Mouse (Mus musculus) MEL (cell line): Measurements from ENCODE around the gene Mdc1. TPM values are rescaled to one million over a fixed set of nuclear protein-coding genes. Genes with fewer than 3 reads are reported as not detected.
A peak's percentile ranks its signal among the peaks of the same experiment; 100 is the strongest.

Source experiments
- DNase-seq: peaks from one replicate; pipeline ENCODE4 v3.0.0; 2011; ENCODE audit warnings: low read depth, low spot score
- H3K27ac ChIP-seq: 2 replicates; pipeline ENCODE4 v1.5.1; 2012; ENCODE audit warnings: low read depth, mild to moderate bottlenecking, control low read depth, low read length, moderate library complexity; ENCODE audit not compliant: control insufficient read depth
- H3K27me3 ChIP-seq, 2 experiments: fragments of 150-350 bp in 1 of 2; sonication (generic) in 1 of 2; 2 replicates each; pipeline ENCODE4 v1.6.1; 2012; ENCODE audit warnings: low read length in 2 of 2, mild to moderate bottlenecking in 2 of 2, improper control_type of control experiment in 1 of 2, moderate library complexity in 1 of 2; ENCODE audit not compliant: insufficient read depth in 2 of 2, control insufficient read depth in 1 of 2
- H3K36me3 ChIP-seq, 2 experiments: 2 replicates each; pipeline ENCODE4 v1.6.1; 2012 to 2014; ENCODE audit warnings: low read length in 2 of 2, improper control_type of control experiment in 1 of 2, inconsistent platforms in 1 of 2, mild to moderate bottlenecking in 1 of 2; ENCODE audit not compliant: insufficient read depth in 2 of 2, control insufficient read depth in 1 of 2
- H3K4me1 ChIP-seq, 2 experiments: fragments of 150-350 bp in 1 of 2; sonication (generic) in 1 of 2; 2 replicates each; pipeline ENCODE4 v1.6.1; 2012; ENCODE audit warnings: low read length in 2 of 2, improper control_type of control experiment in 1 of 2, mild to moderate bottlenecking in 1 of 2; ENCODE audit not compliant: insufficient read depth in 2 of 2, control insufficient read depth in 1 of 2
- H3K4me3 ChIP-seq, 2 experiments: fragments of 150-350 bp in 1 of 2; sonication (generic) in 1 of 2; 2 replicates each; pipeline ENCODE4 v1.5.1; 2012; ENCODE audit warnings: low read depth in 2 of 2, low read length in 2 of 2, mild to moderate bottlenecking in 2 of 2, moderate library complexity in 2 of 2, control low read depth in 1 of 2, improper control_type of control experiment in 1 of 2; ENCODE audit not compliant: control insufficient read depth in 1 of 2, insufficient read depth in 1 of 2
- H3K79me2 ChIP-seq: 2 replicates; pipeline ENCODE4 v1.6.1; 2012; ENCODE audit warnings: mild to moderate bottlenecking, low read length, moderate library complexity; ENCODE audit not compliant: control insufficient read depth, poor library complexity, insufficient read depth
- H3K9ac ChIP-seq: 2 replicates; pipeline ENCODE4 v1.6.1; 2012; ENCODE audit warnings: low read depth, mild to moderate bottlenecking, control low read depth, low read length, moderate library complexity; ENCODE audit not compliant: control insufficient read depth, poor library complexity, severe bottlenecking
- H3K9me3 ChIP-seq: fragments of 150-350 bp; sonication (generic); replicated peaks from 2 replicates; pipeline ENCODE4 v1.6.1; 2012; ENCODE audit warnings: mild to moderate bottlenecking, low read length, improper control_type of control experiment, moderate library complexity; ENCODE audit not compliant: insufficient read depth
- BHLHE40 ChIP-seq: IDR thresholded peaks from 2 replicates; pipeline ENCODE4 v1.6.1; 2012; ENCODE audit warnings: low read depth, mild to moderate bottlenecking, inconsistent platforms, low read length, improper control_type of control experiment, borderline replicate concordance
- CHD1 ChIP-seq: IDR thresholded peaks from 2 replicates; pipeline ENCODE4 v1.6.1; 2012; ENCODE audit warnings: low read depth, mild to moderate bottlenecking, inconsistent platforms, low read length, improper control_type of control experiment
- CHD2 ChIP-seq: IDR thresholded peaks from 2 replicates; pipeline ENCODE4 v1.6.1; 2011; ENCODE audit warnings: low read length, improper control_type of control experiment
- ELF1 ChIP-seq: IDR thresholded peaks from 2 replicates; pipeline ENCODE4 v1.6.1; 2014; ENCODE audit warnings: low read depth, mild to moderate bottlenecking, inconsistent platforms, low read length, improper control_type of control experiment, moderate library complexity
- EP300 ChIP-seq, 2 experiments: IDR thresholded peaks; 2 replicates each; pipeline ENCODE4 v1.6.1; 2011; ENCODE audit warnings: improper control_type of control experiment in 2 of 2, low read length in 2 of 2, low read depth in 1 of 2, mild to moderate bottlenecking in 1 of 2
- ETS1 ChIP-seq: IDR thresholded peaks from 2 replicates; pipeline ENCODE4 v1.6.1; 2012; ENCODE audit warnings: low read depth, mild to moderate bottlenecking, inconsistent platforms, low read length, improper control_type of control experiment, moderate library complexity
- HCFC1 ChIP-seq: IDR thresholded peaks from 2 replicates; pipeline ENCODE4 v1.6.1; 2012; ENCODE audit warnings: low read depth, mild to moderate bottlenecking, inconsistent platforms, low read length, improper control_type of control experiment, moderate library complexity
- MAFK ChIP-seq: IDR thresholded peaks from 2 replicates; pipeline ENCODE4 v1.6.1; 2011; ENCODE audit warnings: low read depth, mild to moderate bottlenecking, low read length, improper control_type of control experiment, borderline replicate concordance
- MAZ ChIP-seq: IDR thresholded peaks from 2 replicates; pipeline ENCODE4 v1.6.1; 2012; ENCODE audit warnings: low read depth, mild to moderate bottlenecking, inconsistent platforms, low read length, improper control_type of control experiment
- MXI1 ChIP-seq: IDR thresholded peaks from 2 replicates; pipeline ENCODE4 v1.6.1; 2011; ENCODE audit warnings: mild to moderate bottlenecking, low read depth, low read length, improper control_type of control experiment
- MYC ChIP-seq: IDR thresholded peaks from 2 replicates; pipeline ENCODE4 v1.6.1; 2011; ENCODE audit warnings: low read depth, mild to moderate bottlenecking, low read length, improper control_type of control experiment, moderate library complexity
- NELFE ChIP-seq: IDR thresholded peaks from 2 replicates; pipeline ENCODE4 v1.6.1; 2011; ENCODE audit warnings: low read depth, low read length, improper control_type of control experiment
- POLR2A ChIP-seq, 2 experiments: IDR thresholded peaks; 2 replicates each; pipeline ENCODE4 v1.6.1; 2011 to 2012; ENCODE audit warnings: low read length in 2 of 2, mild to moderate bottlenecking in 2 of 2, control low read depth in 1 of 2, improper control_type of control experiment in 1 of 2, low read depth in 1 of 2, moderate library complexity in 1 of 2; ENCODE audit not compliant: control insufficient read depth in 1 of 2, insufficient read depth in 1 of 2, poor library complexity in 1 of 2
- RAD21 ChIP-seq: IDR thresholded peaks from 2 replicates; pipeline ENCODE4 v1.6.1; 2011; ENCODE audit warnings: mild to moderate bottlenecking, low read depth, low read length, improper control_type of control experiment
- RCOR1 ChIP-seq: IDR thresholded peaks from 2 replicates; pipeline ENCODE4 v1.6.1; 2012; ENCODE audit warnings: low read depth, mild to moderate bottlenecking, inconsistent platforms, low read length, improper control_type of control experiment
- TAL1 ChIP-seq: IDR thresholded peaks from 2 replicates; pipeline ENCODE4 v1.6.1; 2012; ENCODE audit warnings: mild to moderate bottlenecking, inconsistent platforms, low read length, moderate library complexity, mixed read lengths
- TBP ChIP-seq: IDR thresholded peaks from 2 replicates; pipeline ENCODE4 v1.8.0; 2011; ENCODE audit warnings: low read depth, low read length, improper control_type of control experiment
- USF1 ChIP-seq: IDR thresholded peaks from 2 replicates; pipeline ENCODE4 v1.6.1; 2014; ENCODE audit warnings: low read depth, mild to moderate bottlenecking, inconsistent platforms, low read length, improper control_type of control experiment, moderate library complexity
- ZKSCAN1 ChIP-seq: IDR thresholded peaks from 2 replicates; pipeline ENCODE4 v1.6.1; 2012; ENCODE audit warnings: low read depth, mild to moderate bottlenecking, inconsistent platforms, low read length, improper control_type of control experiment, moderate library complexity
- ZMIZ1 ChIP-seq: IDR thresholded peaks from 2 replicates; pipeline ENCODE4 v1.6.1; 2012; ENCODE audit warnings: low read depth, mild to moderate bottlenecking, inconsistent platforms, low read length, improper control_type of control experiment, moderate library complexity
- ZNF384 ChIP-seq: IDR thresholded peaks from 2 replicates; pipeline ENCODE4 v1.6.1; 2012; ENCODE audit warnings: low read depth, mild to moderate bottlenecking, inconsistent platforms, low read length, improper control_type of control experiment
- polyA plus RNA-seq, 2 experiments: library from polyadenylated mRNA; stranded (reverse) in 1 of 2; unstranded in 1 of 2; fragments of >175 nt in 1 of 2; fragments of >200 nt in 1 of 2; gene quantifications; 2 replicates each; pipeline versions ENCODE4 v1.2.1 to v1.2.4; 2012; ENCODE audit warnings: low replicate concordance in 2 of 2, low read depth in 1 of 2; ENCODE audit not compliant: insufficient read length in 2 of 2, insufficient read depth in 1 of 2, missing spikeins in 1 of 2
- total RNA-seq: library from RNA; depleted of rRNA; stranded (reverse); fragments of 300-350 nt; gene quantifications from 2 replicates; pipeline ENCODE4 v1.2.3, GENCODE M21; 2012

The Mdc1 gene
- total and polyA plus RNA-seq, 3 experiments, result 15.0 to 77.9 (median 46.6) TPM

- Histone ChIP-seq H3K36me3 (peaks cover 0 to 14% of the 10 kb centered on the region in 2 experiments; a peak in 2 of 4 replicates), H3K9ac (peak overlapping the region; percentile 52), H3K27ac (peak overlapping the region; percentile 88), H3K27me3 (no peaks in the 10 kb centered on the region), H3K4me3 (peak overlapping the region; percentile 21 to 42), H3K4me1 (peaks cover 2 to 18% of the 10 kb centered on the region in 2 experiments; a peak in 3 of 4 replicates), H3K79me2 (peaks cover 18% of the 10 kb centered on the region), H3K9me3 (no peaks in the 10 kb centered on the region)
- DNase-seq, result peak; percentile 91
- TF ChIP-seq RCOR1, result 0 out of 2 replicates have a peak, but pooled peaks have one; percentile 7
- TF ChIP-seq CHD1, result 0 out of 2 replicates have a peak, but pooled peaks have one; percentile 70
- TF ChIP-seq POLR2A (IDR thresholded peaks at IDR 0.05; ENCODE audit: control insufficient read depth in 1 of 2, insufficient read depth in 1 of 2, low read depth in 1 of 2, low read length in 2 of 2, poor library complexity in 1 of 2), result peak; percentile 16 to 42; a peak in 1 of 4 replicates
- TF ChIP-seq MAFK, result no peak
- TF ChIP-seq RAD21, result no peak
- TF ChIP-seq CHD2, result peak; percentile 37
- TF ChIP-seq ETS1, result peak; percentile 68; the same call in 1 of the 2 replicates
- TF ChIP-seq TAL1, result peak; percentile 16; the same call in 1 of the 2 replicates
- TF ChIP-seq ZMIZ1, result no peak
- peak; percentile 35; the same call in 1 of the 2 replicates for TF ChIP-seq NELFE
- TF ChIP-seq MXI1, result peak; percentile 27; the same call in 1 of the 2 replicates
- TF ChIP-seq TBP, result peak; percentile 53; the same call in 1 of the 2 replicates
- TF ChIP-seq ZKSCAN1, result no peak
- TF ChIP-seq ZNF384, result no peak
- peak; percentile 39 to 63; a peak in 2 of 4 replicates for TF ChIP-seq EP300 (IDR thresholded peaks at IDR 0.05; ENCODE audit: low read depth in 1 of 2, low read length in 2 of 2)
- peak; percentile 81 for TF ChIP-seq ELF1
- no peak; the same call in none of the 2 replicates for TF ChIP-seq HCFC1
- 0 out of 2 replicates have a peak, but pooled peaks have one; percentile 61 for TF ChIP-seq MAZ
- TF ChIP-seq USF1, result no peak
- no peak for TF ChIP-seq BHLHE40
- TF ChIP-seq MYC, result 0 out of 2 replicates have a peak, but pooled peaks have one; percentile 42
- TF ChIP-seq, all 39 proteins: peak for 13
Observed at GRCm38 (mm10) chr17:35870151-35870883, 29.0 kb downstream of the Mdc1 start.
